13 mouse cellular contexts compared by ENCODE assay signal in genomic region chr10:31298263-31298662, GRCm38 (mm10).
"Had no signal": no experiment of that assay in that cellular context is flagged by ENCODE, and none has a peak within 500 bp of the region (broad histone marks: within the 10 kb centered on the region; RNA-seq: fewer than 3 reads in every experiment).

No protein-coding gene starts in this region.

- H3K4me2 ChIP-seq: liver, embryonic 13.5 days; midbrain, embryonic 13.5 days had no signal

- DNase-seq: kidney, adult 2 months; kidney, postnatal 4 days; layer of hippocampus, adult 9-11 months; layer of hippocampus, postnatal 36 days; liver, embryonic 13.5 days; lung, adult 2 months; lung, postnatal 14 days; lung, postnatal 4 days; thymus, adult 18-20 months; thymus, postnatal 36 days had no signal

- H3K4me1 ChIP-seq: liver, embryonic 13.5 days had no signal

- H3K36me3 ChIP-seq: liver, embryonic 13.5 days; midbrain, embryonic 13.5 days had no signal

- H3K9ac ChIP-seq: liver, embryonic 13.5 days; midbrain, embryonic 13.5 days had no signal

- H3K27me3 ChIP-seq: liver, embryonic 13.5 days; midbrain, embryonic 13.5 days had no signal

- H3K4me3 ChIP-seq: left cerebral cortex, adult 2 months; liver, embryonic 13.5 days; midbrain, embryonic 13.5 days had no signal

- H3K9me3 ChIP-seq: liver, embryonic 13.5 days; midbrain, embryonic 13.5 days had no signal

- H3K27ac ChIP-seq: kidney, postnatal 0 days; left cerebral cortex, adult 2 months; liver, embryonic 13.5 days; midbrain, embryonic 13.5 days had no signal
